Mouse (Mus musculus): ENCODE data around the gene C130060K24Rik. TPM values are rescaled to one million over a fixed set of nuclear protein-coding genes. Genes with fewer than 3 reads are reported as not detected.

Gene C130060K24Rik
- polyA plus RNA-seq, 1 experiment: not detected

GRCm38 (mm10) chr6:65472455-65472854 lies 91.5 kb downstream of the C130060K24Rik start:
- TF ChIP-seq CTCF (IDR thresholded peaks at IDR 0.05; ENCODE audit: extremely low read depth, insufficient read depth, insufficient read length, insufficient replicate concordance): no peak
- no peak for TF ChIP-seq POLR2A (IDR thresholded peaks at IDR 0.05; ENCODE audit: low read depth, low read length)
- Histone ChIP-seq H3K27ac (ENCODE audit: insufficient read depth, low read length) (no peak overlapping the region), H3K36me3 (ENCODE audit: control insufficient read depth, insufficient read depth, low read length) (no peaks in the 10 kb centered on the region), H3K27me3 (ENCODE audit: control insufficient read depth, insufficient read depth, low read length) (no peaks in the 10 kb centered on the region), H3K4me3 (ENCODE audit: extremely low read depth, insufficient read depth, insufficient read length) (no peak overlapping the region), H3K4me1 (ENCODE audit: control insufficient read depth, insufficient read depth, insufficient read length) (no peaks in the 10 kb centered on the region)
- DNase-seq (ENCODE audit: low read depth in 1 of 2, low spot score in 2 of 2): no peak
- WGBS: 90% methylated on average over 7 of the region's 7 CpGs

GRCm38 (mm10) chr6:65498786-65499185 lies 117.9 kb downstream of the C130060K24Rik start:
- no peaks in the 10 kb centered on the region for H3K36me3 ChIP-seq (ENCODE audit: control insufficient read depth, insufficient read depth, low read length)
- TF ChIP-seq POLR2A (IDR thresholded peaks at IDR 0.05; ENCODE audit: low read depth, low read length) (no peak), CTCF (IDR thresholded peaks at IDR 0.05; ENCODE audit: extremely low read depth, insufficient read depth, insufficient read length, insufficient replicate concordance) (no peak)
- H3K27me3 ChIP-seq (ENCODE audit: control insufficient read depth, insufficient read depth, low read length): no peaks in the 10 kb centered on the region
- H3K4me1 ChIP-seq (ENCODE audit: control insufficient read depth, insufficient read depth, insufficient read length): no peaks in the 10 kb centered on the region
- no peak overlapping the region for H3K27ac ChIP-seq (ENCODE audit: insufficient read depth, low read length)
- no peak for DNase-seq (ENCODE audit: low read depth in 1 of 2, low spot score in 2 of 2)
- H3K4me3 ChIP-seq (ENCODE audit: extremely low read depth, insufficient read depth, insufficient read length): no peak overlapping the region

Other genes with a start within 250 kb of the C130060K24Rik start
- 1.3 and 2.9 TPM in 2 replicates for gene Hpgds, start 236.2 kb upstream of the C130060K24Rik start, polyA plus RNA-seq (2012; rRNA removed)
- gene Tnip3, start 144.2 kb downstream of the C130060K24Rik start, polyA plus RNA-seq (2012; rRNA removed): 0.11 and 0.19 TPM in 2 replicates